Mouse (Mus musculus): ENCODE data around the gene Anxa4. TPM values are rescaled to one million over a fixed set of nuclear protein-coding genes. Genes with fewer than 3 reads are reported as not detected.
A peak's percentile ranks its signal among the peaks of the same experiment; 100 is the strongest.

Anxa4 gene
- polyA plus RNA-seq, 1 experiment from 2014 or later: 6.2 TPM

DNA sequence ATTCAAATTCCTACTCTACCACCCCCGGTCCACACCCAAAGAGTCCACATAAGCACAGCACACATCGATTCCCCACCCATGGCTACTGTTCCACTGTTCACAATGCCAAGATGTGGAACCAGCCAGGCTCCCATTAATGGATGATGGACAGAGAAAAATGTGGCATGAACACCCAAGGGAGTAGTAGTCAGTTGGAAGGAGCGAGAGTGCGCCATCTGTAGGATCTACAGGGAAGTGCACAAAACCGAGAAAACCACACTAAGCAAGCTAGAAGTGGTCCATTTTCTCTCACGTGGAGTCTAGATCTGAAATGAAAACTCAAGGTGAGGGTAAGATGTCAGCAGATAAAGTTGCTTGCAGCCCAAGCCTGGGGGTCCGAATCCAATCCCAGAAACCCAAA lies 27.3 kb upstream of the Anxa4 start:
- WGBS: 66% methylated on average over 7 of the region's 7 CpGs
- no peaks in the 10 kb centered on the region for H3K36me3 ChIP-seq

GRCm38 (mm10) chr6:86819926-86820325 lies 26.5 kb upstream of the Anxa4 start:
- H3K36me3 ChIP-seq: no peaks in the 10 kb centered on the region
- peaks cover 18% of the 10 kb centered on the region for H3K4me1 ChIP-seq (replicated peaks)
- H3K27me3 ChIP-seq: peaks cover 13% of the 10 kb centered on the region
- no peak for ATAC-seq (ENCODE audit: low FRiP score)
- no peak overlapping the region for H3K4me2 ChIP-seq
- 87% methylated on average over 5 of the region's 5 CpGs for WGBS
- H3K27ac ChIP-seq: no peak overlapping the region
- H3K9ac ChIP-seq: no peak overlapping the region
- no peaks in the 10 kb centered on the region for H3K9me3 ChIP-seq
- no peak overlapping the region for H3K4me3 ChIP-seq

More for the DNA sequence above, 27.3 kb upstream of the Anxa4 start:
- H3K9me3 ChIP-seq: no peaks in the 10 kb centered on the region
- no peak for ATAC-seq (ENCODE audit: low FRiP score)
- H3K4me3 ChIP-seq: no peak overlapping the region
- no peak overlapping the region for H3K9ac ChIP-seq
- H3K27me3 ChIP-seq: peaks cover 13% of the 10 kb centered on the region
- no peak overlapping the region for H3K27ac ChIP-seq
- H3K4me2 ChIP-seq: no peak overlapping the region
- H3K4me1 ChIP-seq (replicated peaks): peaks cover 11% of the 10 kb centered on the region

- Histone ChIP-seq H3K9ac (no peak overlapping the region), H3K4me2 (no peak overlapping the region), H3K9me3 (no peaks in the 10 kb centered on the region), H3K27me3 (peaks cover 13% of the 10 kb centered on the region), H3K4me3 (no peak overlapping the region), H3K27ac (no peak overlapping the region), H3K36me3 (no peaks in the 10 kb centered on the region), H3K4me1 (replicated peaks) (peaks cover 20% of the 10 kb centered on the region)
- ATAC-seq (ENCODE audit: low FRiP score): no peak
- WGBS: 72% methylated on average over 4 of the region's 4 CpGs
These were observed 25.5 kb upstream of the Anxa4 start for GRCm38 (mm10) chr6:86818914-86819313.

- 29% methylated on average over 8 of the region's 8 CpGs for WGBS
- H3K4me3 ChIP-seq: no peak overlapping the region
- no peak overlapping the region for H3K4me2 ChIP-seq
- no peak overlapping the region for H3K9ac ChIP-seq
- no peaks in the 10 kb centered on the region for H3K27me3 ChIP-seq
- no peak for ATAC-seq (ENCODE audit: low FRiP score)
- H3K4me1 ChIP-seq (replicated peaks): peaks cover 11% of the 10 kb centered on the region
- no peaks in the 10 kb centered on the region for H3K36me3 ChIP-seq
- no peak overlapping the region for H3K27ac ChIP-seq
- no peaks in the 10 kb centered on the region for H3K9me3 ChIP-seq
These were observed 23.2 kb upstream of the Anxa4 start for GRCm38 (mm10) chr6:86816586-86816985.

- Histone ChIP-seq H3K9me3 (no peaks in the 10 kb centered on the region), H3K36me3 (no peaks in the 10 kb centered on the region), H3K4me2 (peak overlapping the region; percentile 35), H3K27ac (no peak overlapping the region), H3K4me1 (replicated peaks) (peaks cover 11% of the 10 kb centered on the region), H3K9ac (peak overlapping the region; percentile 43; the same call in 1 of the 2 replicates), H3K4me3 (no peak overlapping the region), H3K27me3 (no peaks in the 10 kb centered on the region)
- WGBS: 5% methylated on average over 7 of the region's 7 CpGs
- ATAC-seq (ENCODE audit: low FRiP score): no peak
These were observed 22.1 kb upstream of the Anxa4 start for GRCm38 (mm10) chr6:86815436-86815835.

GRCm38 (mm10) chr6:86814926-86815325 lies 21.5 kb upstream of the Anxa4 start:
- Histone ChIP-seq H3K4me1 (replicated peaks) (peaks cover 15% of the 10 kb centered on the region), H3K9me3 (no peaks in the 10 kb centered on the region), H3K27me3 (no peaks in the 10 kb centered on the region), H3K27ac (no peak overlapping the region), H3K36me3 (no peaks in the 10 kb centered on the region), H3K4me3 (no peak overlapping the region), H3K9ac (peak overlapping the region; percentile 43; the same call in 1 of the 2 replicates), H3K4me2 (peak overlapping the region; percentile 35)
- no peak for ATAC-seq (ENCODE audit: low FRiP score)
- 33% methylated on average over 3 of the region's 3 CpGs for WGBS

DNA sequence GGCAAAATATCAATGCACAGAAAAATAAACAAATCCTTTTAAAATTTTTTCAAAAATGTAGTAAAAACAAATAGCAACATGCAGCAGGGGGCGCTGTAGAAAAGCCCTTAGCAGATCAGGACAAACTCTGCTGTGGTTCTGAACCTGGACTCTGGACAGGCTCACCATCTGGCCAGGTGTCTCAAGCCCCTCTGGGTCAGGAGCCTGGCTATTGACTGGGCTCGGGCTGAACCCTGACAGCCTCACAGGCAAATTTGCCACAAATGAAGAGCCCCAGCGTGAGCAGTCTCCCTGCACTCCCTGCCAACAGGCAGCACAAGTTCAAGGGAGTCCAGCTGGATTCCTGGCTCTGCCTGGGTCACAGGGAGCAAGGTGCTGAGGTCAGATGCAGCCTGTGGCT lies 20.0 kb upstream of the Anxa4 start:
- Histone ChIP-seq H3K4me1 (replicated peaks) (peaks cover 21% of the 10 kb centered on the region), H3K27me3 (no peaks in the 10 kb centered on the region), H3K4me3 (no peak overlapping the region), H3K9me3 (no peaks in the 10 kb centered on the region), H3K36me3 (no peaks in the 10 kb centered on the region), H3K27ac (no peak overlapping the region), H3K4me2 (no peak overlapping the region), H3K9ac (no peak overlapping the region)
- no peak for ATAC-seq (ENCODE audit: low FRiP score)
- WGBS: 25% methylated on average over 3 of the region's 3 CpGs

GRCm38 (mm10) chr6:86812919-86813318 lies 19.5 kb upstream of the Anxa4 start:
- Histone ChIP-seq H3K4me2 (no peak overlapping the region), H3K4me3 (no peak overlapping the region), H3K4me1 (replicated peaks) (peaks cover 21% of the 10 kb centered on the region), H3K27ac (no peak overlapping the region), H3K9ac (no peak overlapping the region), H3K36me3 (no peaks in the 10 kb centered on the region), H3K27me3 (no peaks in the 10 kb centered on the region), H3K9me3 (no peaks in the 10 kb centered on the region)
- WGBS: 63% methylated on average over 4 of the region's 4 CpGs
- no peak for ATAC-seq (ENCODE audit: low FRiP score)

- Histone ChIP-seq H3K27me3 (no peaks in the 10 kb centered on the region), H3K9me3 (no peaks in the 10 kb centered on the region), H3K36me3 (no peaks in the 10 kb centered on the region), H3K27ac (no peak overlapping the region), H3K4me2 (no peak overlapping the region), H3K4me1 (replicated peaks) (peaks cover 9% of the 10 kb centered on the region; the same call in 1 of the 2 replicates), H3K9ac (no peak overlapping the region), H3K4me3 (no peak overlapping the region)
- no peak for ATAC-seq (ENCODE audit: low FRiP score)
- 2% methylated on average over 5 of the region's 5 CpGs for WGBS
These were observed 13.2 kb upstream of the Anxa4 start for GRCm38 (mm10) chr6:86806455-86807086.

GRCm38 (mm10) chr6:86804646-86805045 lies 11.3 kb upstream of the Anxa4 start:
- 82% methylated on average over 3 of the region's 3 CpGs for WGBS
- peaks cover 3% of the 10 kb centered on the region; the same call in 1 of the 2 replicates for H3K4me1 ChIP-seq (replicated peaks)

DNA sequence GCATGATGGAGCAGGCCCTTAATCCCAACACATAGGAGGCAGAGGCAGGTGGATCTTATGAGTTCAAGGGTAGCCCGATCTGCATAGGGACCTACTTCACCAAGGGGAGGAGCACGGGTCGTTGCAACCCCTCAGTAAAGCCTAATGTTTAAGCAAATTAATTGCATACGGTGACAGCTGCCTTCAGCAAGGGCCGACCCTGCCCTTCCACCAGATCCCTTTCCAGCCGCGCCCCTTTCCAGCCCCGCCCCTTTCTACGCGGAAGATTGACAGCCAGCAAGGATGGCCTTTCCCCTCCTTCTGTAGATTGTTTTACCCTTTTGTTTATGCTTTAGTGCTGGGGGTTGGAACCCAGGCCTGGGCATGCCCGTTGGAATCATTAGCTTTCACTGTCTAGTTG lies 8.0 kb upstream of the Anxa4 start:
- Histone ChIP-seq H3K4me2 (no peak overlapping the region), H3K27ac (no peak overlapping the region), H3K9me3 (no peaks in the 10 kb centered on the region), H3K4me1 (replicated peaks) (no peaks in the 10 kb centered on the region), H3K4me3 (no peak overlapping the region), H3K36me3 (no peaks in the 10 kb centered on the region), H3K27me3 (no peaks in the 10 kb centered on the region), H3K9ac (no peak overlapping the region)
- WGBS: 41% methylated on average over 11 of the region's 11 CpGs
- no peak for ATAC-seq (ENCODE audit: low FRiP score)

More at GRCm38 (mm10) chr6:86804646-86805045, 11.3 kb upstream of the Anxa4 start:
- Histone ChIP-seq H3K9ac (no peak overlapping the region), H3K36me3 (no peaks in the 10 kb centered on the region), H3K27ac (no peak overlapping the region), H3K4me3 (no peak overlapping the region), H3K4me2 (no peak overlapping the region), H3K9me3 (no peaks in the 10 kb centered on the region), H3K27me3 (no peaks in the 10 kb centered on the region)
- ATAC-seq (ENCODE audit: low FRiP score): no peak

DNA sequence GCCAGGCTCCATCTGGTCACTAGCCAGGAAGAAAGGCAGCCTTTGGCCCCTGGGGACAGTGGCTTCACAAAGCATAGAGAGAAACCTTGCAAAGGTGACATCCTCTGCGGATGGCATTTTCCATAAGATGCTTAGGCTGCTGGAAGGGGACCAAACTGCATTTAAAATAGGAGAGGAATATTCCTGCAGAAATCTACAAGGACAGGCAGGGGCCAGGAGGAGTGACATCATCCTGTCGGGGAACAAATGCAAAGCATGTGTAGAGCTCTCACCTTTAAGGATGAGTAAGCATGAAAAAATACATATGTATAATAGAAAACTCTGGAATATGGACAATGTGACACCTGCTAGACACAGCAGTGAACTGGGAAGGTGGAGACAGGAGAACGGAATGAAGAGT lies 7.1 kb upstream of the Anxa4 start:
- H3K9me3 ChIP-seq: no peaks in the 10 kb centered on the region
- H3K36me3 ChIP-seq: no peaks in the 10 kb centered on the region
- no peak overlapping the region for H3K4me2 ChIP-seq
- no peak overlapping the region for H3K4me3 ChIP-seq
- 90% methylated on average over 3 of the region's 3 CpGs for WGBS
- H3K27me3 ChIP-seq: 0 out of 2 replicates have a peak, but pooled peaks cover 3% of the 10 kb centered on the region
- no peak for ATAC-seq (ENCODE audit: low FRiP score)
- H3K9ac ChIP-seq: no peak overlapping the region
- H3K4me1 ChIP-seq (replicated peaks): no peaks in the 10 kb centered on the region
- H3K27ac ChIP-seq: no peak overlapping the region

- Histone ChIP-seq H3K4me1 (replicated peaks) (peaks cover 13% of the 10 kb centered on the region), H3K36me3 (no peaks in the 10 kb centered on the region), H3K27ac (no peak overlapping the region), H3K9ac (no peak overlapping the region), H3K4me3 (no peak overlapping the region), H3K9me3 (no peaks in the 10 kb centered on the region), H3K4me2 (no peak overlapping the region), H3K27me3 (peaks cover 27% of the 10 kb centered on the region)
- 71% methylated on average over 4 of the region's 4 CpGs for WGBS
- ATAC-seq (ENCODE audit: low FRiP score): no peak
These were observed 4.1 kb upstream of the Anxa4 start for GRCm38 (mm10) chr6:86797455-86797854.

Data from hindbrain, embryonic 13.5 days (tissue).